Mouse (Mus musculus) midbrain, embryonic 11.5 days (tissue): ENCODE results near the gene A26c2. TPM values are rescaled to one million over a fixed set of nuclear protein-coding genes. Genes with fewer than 3 reads are reported as not detected.

Experiments
- ATAC-seq: fragments of 200-750 bp; cut with Nextera tagmentation; 2 replicates; pipeline ENCODE4 v1.8.0; 2017; ENCODE audit warnings: moderate TSS enrichment, moderate library complexity; ENCODE audit not compliant: low FRiP score
- DNase-seq: peaks from one replicate; pipeline ENCODE4 v3.0.0; 2015; ENCODE audit warnings: low spot score; ENCODE audit errors: missing footprints
- H3K27ac ChIP-seq: fragments of 300-500 bp; sonication (generic); 2 replicates; pipeline ENCODE4 v1.5.1; 2014; ENCODE audit warnings: low read depth, low read length
- H3K27me3 ChIP-seq: fragments of 300-500 bp; sonication (generic); 2 replicates; pipeline ENCODE4 v1.6.1; 2014; ENCODE audit warnings: mild to moderate bottlenecking, low read length, moderate library complexity, mixed read lengths; ENCODE audit not compliant: control insufficient read depth, insufficient read depth
- H3K36me3 ChIP-seq: fragments of 300-500 bp; sonication (generic); 2 replicates; pipeline ENCODE4 v1.6.1; 2014; ENCODE audit warnings: mild to moderate bottlenecking, low read length, moderate library complexity, mixed read lengths; ENCODE audit not compliant: control insufficient read depth, insufficient read depth
- H3K4me1 ChIP-seq: fragments of 300-500 bp; sonication (generic); 2 replicates; pipeline ENCODE4 v1.6.1; 2014; ENCODE audit warnings: low read length; ENCODE audit not compliant: control insufficient read depth, insufficient read depth
- H3K4me2 ChIP-seq: fragments of 300-500 bp; sonication (generic); 2 replicates; pipeline ENCODE4 v1.6.1; 2014; ENCODE audit warnings: mild to moderate bottlenecking, moderate library complexity
- H3K4me3 ChIP-seq: fragments of 300-500 bp; sonication (generic); 2 replicates; pipeline ENCODE4 v1.5.1; 2014; ENCODE audit warnings: low read depth, low read length
- H3K9ac ChIP-seq: fragments of 300-500 bp; sonication (generic); 2 replicates; pipeline ENCODE4 v1.6.1; 2014; ENCODE audit warnings: low read length
- H3K9me3 ChIP-seq: fragments of 300-500 bp; sonication (generic); 2 replicates; pipeline ENCODE4 v1.6.1; 2016; ENCODE audit warnings: low read length; ENCODE audit not compliant: control insufficient read depth
- WGBS: fragments of 180-500 bp; shearing (Covaris S2); extraction: QIAGEN DNeasy Blood & Tissue Kit; methylation state at CpG from one replicate; pipeline ENCODE4 v1.1.7; 2014; 5-methylcytosine and 5-hydroxymethylcytosine counted together
- polyA plus RNA-seq: library from polyadenylated mRNA; unstranded; fragments of >200 nt; fragmentation: Nextera tagmentation; extraction: Ambion mirVana; gene quantifications from 2 replicates; pipeline ENCODE4 v1.2.1, GENCODE M21; 2014

The A26c2 gene
- not detected in 2 replicates for polyA plus RNA-seq

GRCm38 (mm10) chr7:62823573-62823972 is at the start of gene A26c2:
TSS of gene A26c2 (minus strand) at chr7:62823673.
- H3K9me3 ChIP-seq: peaks cover 2% of the 10 kb centered on the region; the same call in 1 of the 2 replicates
- no peak within 1 kb of the TSS for H3K4me3 ChIP-seq
- no peaks in the 10 kb centered on the region for H3K27me3 ChIP-seq
- no peak within 1 kb of the TSS for H3K9ac ChIP-seq
- DNase-seq (no peak), ATAC-seq (no peak)
- no peak within 1 kb of the TSS for H3K27ac ChIP-seq
- WGBS: 81% methylated on average over 7 of the region's 7 CpGs
- no peak within 1 kb of the TSS for H3K4me2 ChIP-seq
- H3K4me1 ChIP-seq: no peaks in the 10 kb centered on the region
- H3K36me3 ChIP-seq: no peaks in the 10 kb centered on the region

DNA sequence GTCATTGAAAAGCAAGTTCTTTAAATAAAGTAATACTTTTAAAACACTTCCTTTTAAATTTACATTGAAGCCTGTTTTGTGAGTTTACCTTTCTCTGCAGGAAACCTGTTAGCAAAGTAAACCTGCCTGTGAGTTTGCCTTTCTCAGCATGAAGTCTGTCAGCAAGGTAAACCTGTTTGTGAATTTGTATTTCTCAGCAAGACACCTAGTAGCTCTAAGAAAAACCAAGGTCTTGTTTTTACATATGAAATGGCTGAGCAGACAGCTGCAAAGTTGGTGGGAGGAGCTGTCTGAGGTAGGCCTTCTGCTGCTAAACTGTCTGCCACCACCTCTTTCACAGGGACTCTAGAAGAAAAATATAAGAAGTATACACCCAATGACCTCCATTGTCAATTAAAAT is 28.0 kb upstream of the A26c2 start:
- Histone ChIP-seq H3K4me2 (no peak overlapping the region), H3K36me3 (no peaks in the 10 kb centered on the region), H3K9ac (no peak overlapping the region), H3K4me3 (no peak overlapping the region), H3K4me1 (no peaks in the 10 kb centered on the region), H3K27me3 (no peaks in the 10 kb centered on the region), H3K27ac (no peak overlapping the region), H3K9me3 (no peaks in the 10 kb centered on the region; the same call in 1 of the 2 replicates)
- no peak for ATAC-seq
- no peak for DNase-seq
